Mouse (Mus musculus) kidney, embryonic 14.5 days (tissue): ENCODE measurements around the gene Mef2b. TPM values are rescaled to one million over a fixed set of nuclear protein-coding genes. Genes with fewer than 3 reads are reported as not detected.

Experiments used
- ATAC-seq: fragments of 200-750 bp; cut with Nextera tagmentation; 2 replicates; pipeline ENCODE4 v1.8.0; 2017; ENCODE audit warnings: moderate number of reproducible peaks, mild to moderate bottlenecking, moderate TSS enrichment, moderate library complexity; ENCODE audit not compliant: low FRiP score, low TSS enrichment
- H3K27ac ChIP-seq: fragments of 300-500 bp; sonication (generic); 2 replicates; pipeline ENCODE4 v1.5.1; 2014; ENCODE audit warnings: low read depth, mild to moderate bottlenecking, low read length, moderate library complexity, mixed read lengths
- H3K27me3 ChIP-seq: fragments of 300-500 bp; sonication (generic); 2 replicates; pipeline ENCODE4 v1.6.1; 2014; ENCODE audit warnings: mild to moderate bottlenecking, low read length; ENCODE audit not compliant: control insufficient read depth, insufficient read depth
- H3K36me3 ChIP-seq: fragments of 300-500 bp; sonication (generic); 2 replicates; pipeline ENCODE4 v1.6.1; 2014; ENCODE audit warnings: low read length, mixed read lengths; ENCODE audit not compliant: control insufficient read depth, insufficient read depth
- H3K4me1 ChIP-seq: fragments of 300-500 bp; sonication (generic); 2 replicates; pipeline ENCODE4 v1.6.1; 2014; ENCODE audit warnings: low read length, mixed read lengths; ENCODE audit not compliant: control insufficient read depth, insufficient read depth
- H3K4me2 ChIP-seq: fragments of 300-500 bp; sonication (generic); replicated peaks from 2 replicates; pipeline ENCODE4 v1.6.1; 2014; ENCODE audit warnings: low read depth, mild to moderate bottlenecking, low read length
- H3K4me3 ChIP-seq: fragments of 300-500 bp; sonication (generic); 2 replicates; pipeline ENCODE4 v1.5.1; 2014; ENCODE audit warnings: mild to moderate bottlenecking, low read length
- H3K9ac ChIP-seq: fragments of 300-500 bp; sonication (generic); 2 replicates; pipeline ENCODE4 v1.6.1; 2014; ENCODE audit warnings: low read depth, mild to moderate bottlenecking, low read length, moderate library complexity
- H3K9me3 ChIP-seq: fragments of 300-500 bp; sonication (generic); 2 replicates; pipeline ENCODE4 v1.6.1; 2016; ENCODE audit warnings: low read length; ENCODE audit not compliant: control insufficient read depth
- WGBS: fragments of 180-500 bp; shearing (Covaris S2); extraction: QIAGEN DNeasy Blood & Tissue Kit; methylation state at CpG from one replicate; pipeline ENCODE4 v1.1.7; 2014; 5-methylcytosine and 5-hydroxymethylcytosine counted together
- polyA plus RNA-seq: library from polyadenylated mRNA; unstranded; fragments of >200 nt; fragmentation: Nextera tagmentation; extraction: Ambion mirVana; gene quantifications from 2 replicates; pipeline ENCODE4 v1.2.1, GENCODE M21; 2014

Mef2b gene
- polyA plus RNA-seq, 1 experiment from 2014 or later: 0.97 TPM

- H3K36me3 ChIP-seq: no peaks in the 10 kb centered on the region
- H3K9me3 ChIP-seq: no peaks in the 10 kb centered on the region
- peak overlapping the region; percentile 16; the same call in 1 of the 2 replicates for H3K4me3 ChIP-seq
- peak; percentile 91 for ATAC-seq
- no peak overlapping the region for H3K27ac ChIP-seq
- 0 out of 2 replicates have a peak overlapping the region, but pooled peaks have one; percentile 8 for H3K9ac ChIP-seq
- H3K4me1 ChIP-seq: no peaks in the 10 kb centered on the region
- peak overlapping the region; percentile 41 for H3K4me2 ChIP-seq
- WGBS: 2% methylated on average over 21 of the region's 21 CpGs
- H3K27me3 ChIP-seq: no peaks in the 10 kb centered on the region; the same call in 1 of the 2 replicates
These were observed 27.1 kb downstream of the Mef2b start for GRCm38 (mm10) chr8:70166504-70167110.

GRCm38 (mm10) chr8:70170116-70170515 is 30.6 kb downstream of the Mef2b start:
- no peak overlapping the region for H3K27ac ChIP-seq
- H3K4me2 ChIP-seq: no peak overlapping the region
- H3K9ac ChIP-seq: no peak overlapping the region
- 0 out of 2 replicates have a peak, but pooled peaks cover 3% of the 10 kb centered on the region for H3K36me3 ChIP-seq
- no peak for ATAC-seq
- 82% methylated on average over 3 of the region's 3 CpGs for WGBS
- no peaks in the 10 kb centered on the region for H3K9me3 ChIP-seq
- H3K4me1 ChIP-seq: peaks cover 6% of the 10 kb centered on the region; the same call in 1 of the 2 replicates
- no peaks in the 10 kb centered on the region; the same call in 1 of the 2 replicates for H3K27me3 ChIP-seq
- no peak overlapping the region for H3K4me3 ChIP-seq

DNA sequence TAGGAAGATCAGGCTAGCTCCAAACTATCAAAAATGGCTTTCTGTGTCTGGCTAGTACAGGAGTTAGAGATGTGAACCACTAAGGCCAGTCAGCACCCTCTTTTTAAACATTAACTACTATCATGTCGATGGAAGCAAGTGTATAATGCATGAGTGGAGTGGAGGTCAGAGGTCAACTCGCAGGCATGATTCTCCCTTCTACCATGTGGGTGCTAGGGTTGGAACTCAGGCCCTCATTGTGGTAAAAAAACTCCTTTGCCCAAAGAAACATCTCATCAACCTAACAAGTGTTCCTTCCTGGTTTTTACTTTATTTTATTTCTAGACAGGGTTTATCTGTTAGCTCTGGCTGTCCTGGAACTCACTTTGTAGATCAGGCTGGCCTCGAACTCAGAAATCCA is 31.2 kb downstream of the Mef2b start:
- Histone ChIP-seq H3K27ac (no peak overlapping the region), H3K9ac (no peak overlapping the region), H3K4me3 (no peak overlapping the region), H3K27me3 (no peaks in the 10 kb centered on the region; the same call in 1 of the 2 replicates), H3K36me3 (peaks cover 3% of the 10 kb centered on the region; the same call in 1 of the 2 replicates), H3K9me3 (no peaks in the 10 kb centered on the region), H3K4me2 (no peak overlapping the region), H3K4me1 (peaks cover 6% of the 10 kb centered on the region; the same call in 1 of the 2 replicates)
- ATAC-seq: no peak
- 70% methylated on average over 3 of the region's 3 CpGs for WGBS

DNA sequence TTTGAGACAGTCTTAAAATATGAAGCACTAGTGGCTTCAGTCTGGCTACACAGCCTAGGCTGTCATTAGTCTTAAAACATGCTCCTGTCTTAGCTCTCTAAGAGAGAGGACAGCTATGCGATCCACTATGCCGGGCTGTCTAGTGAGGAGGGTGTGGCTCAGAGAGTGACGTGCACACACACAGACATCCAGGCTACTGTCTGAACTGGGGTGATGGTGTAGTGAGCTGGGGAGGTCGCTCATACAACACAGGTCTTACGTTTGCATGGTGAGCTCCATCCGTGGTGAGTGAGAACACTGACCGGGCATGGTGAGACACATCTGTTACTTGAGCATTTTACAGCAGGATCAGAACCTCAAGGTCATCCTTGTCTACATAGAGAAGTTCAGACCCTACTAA is 31.7 kb downstream of the Mef2b start:
- no peak overlapping the region for H3K4me2 ChIP-seq
- H3K27me3 ChIP-seq: no peaks in the 10 kb centered on the region; the same call in 1 of the 2 replicates
- no peak for ATAC-seq
- H3K4me1 ChIP-seq: peaks cover 6% of the 10 kb centered on the region; the same call in 1 of the 2 replicates
- no peak overlapping the region for H3K27ac ChIP-seq
- H3K4me3 ChIP-seq: no peak overlapping the region
- no peaks in the 10 kb centered on the region for H3K9me3 ChIP-seq
- WGBS: 79% methylated on average over 7 of the region's 7 CpGs
- peaks cover 3% of the 10 kb centered on the region; the same call in 1 of the 2 replicates for H3K36me3 ChIP-seq
- H3K9ac ChIP-seq: no peak overlapping the region

DNA sequence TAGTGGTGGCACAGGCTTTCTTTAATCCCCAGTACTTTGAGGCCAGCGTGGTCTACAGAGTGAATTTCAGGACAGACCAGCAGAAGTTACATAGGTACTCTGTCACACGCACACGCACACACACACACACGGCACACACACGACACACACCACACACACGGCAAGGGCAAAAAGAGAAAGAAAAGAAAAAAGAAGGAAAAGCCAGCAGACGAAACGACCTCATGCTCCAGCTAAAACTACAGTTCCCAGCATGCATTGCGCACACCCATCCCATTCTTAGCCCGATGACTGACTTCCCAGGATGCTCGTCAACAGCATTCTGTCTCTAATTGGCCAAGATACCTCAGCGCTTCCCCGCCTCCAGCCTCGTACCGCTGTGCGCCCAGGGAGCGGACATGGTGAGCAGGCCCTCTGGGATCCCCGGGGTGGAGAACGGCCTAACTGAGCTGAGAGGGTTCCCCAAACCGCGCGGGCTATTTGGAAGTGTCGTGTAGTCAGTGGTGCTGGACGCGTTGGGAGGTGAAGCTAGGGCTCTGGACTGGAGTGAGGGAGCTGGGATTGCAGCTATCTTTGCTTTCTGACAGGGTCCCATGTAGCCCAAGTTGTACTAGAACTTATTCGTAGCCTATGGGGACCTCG is 32.7 kb downstream of the Mef2b start, which contains the start of gene Tmem161a:
TSS of gene Tmem161a (plus strand) at position 314 of the 639 bp plus-strand sequence.
- no peaks in the 10 kb centered on the region; the same call in 1 of the 2 replicates for H3K27me3 ChIP-seq
- peak; percentile 97 for ATAC-seq
- peak within 1 kb of the TSS; percentile 67 for H3K4me3 ChIP-seq
- 2% methylated on average over 27 of the region's 27 CpGs for WGBS
- H3K27ac ChIP-seq: 0 out of 2 replicates have a peak within 1 kb of the TSS, but pooled peaks have one; percentile 1
- H3K9ac ChIP-seq: peak within 1 kb of the TSS; percentile 80
- peaks cover 6% of the 10 kb centered on the region; the same call in 1 of the 2 replicates for H3K4me1 ChIP-seq
- H3K4me2 ChIP-seq: peak within 1 kb of the TSS; percentile 50
- no peaks in the 10 kb centered on the region for H3K9me3 ChIP-seq
- peaks cover 8% of the 10 kb centered on the region; the same call in 1 of the 2 replicates for H3K36me3 ChIP-seq

DNA sequence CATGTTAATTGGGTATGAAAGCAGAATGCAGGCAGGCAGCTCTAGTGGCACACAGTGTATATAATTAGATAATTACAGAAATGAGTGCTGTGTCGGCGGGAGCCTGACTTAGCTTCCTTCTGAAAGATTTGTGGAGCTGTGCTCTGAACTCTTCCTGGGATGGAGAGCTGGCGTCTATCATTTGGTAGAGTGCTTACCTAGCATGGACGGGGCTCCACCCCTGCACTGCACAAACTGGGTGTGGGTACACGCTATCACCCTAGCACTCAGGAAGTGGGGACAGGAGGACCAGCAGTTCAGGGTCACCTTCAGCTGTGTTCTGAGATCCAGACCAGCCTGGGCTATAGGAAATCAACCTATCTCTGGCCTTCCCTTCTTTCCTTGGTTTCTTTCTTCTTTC is 33.8 kb downstream of the Mef2b start:
- H3K9me3 ChIP-seq: no peaks in the 10 kb centered on the region
- no peak overlapping the region; the same call in 1 of the 2 replicates for H3K4me3 ChIP-seq
- 80% methylated on average over 5 of the region's 5 CpGs for WGBS
- H3K27ac ChIP-seq: no peak overlapping the region
- peak overlapping the region; percentile 50; the same call in 1 of the 2 replicates for H3K4me2 ChIP-seq
- H3K27me3 ChIP-seq: no peaks in the 10 kb centered on the region
- no peak overlapping the region for H3K9ac ChIP-seq
- peaks cover 6% of the 10 kb centered on the region; the same call in 1 of the 2 replicates for H3K4me1 ChIP-seq
- ATAC-seq: no peak
- H3K36me3 ChIP-seq: peaks cover 16% of the 10 kb centered on the region; the same call in 1 of the 2 replicates

DNA sequence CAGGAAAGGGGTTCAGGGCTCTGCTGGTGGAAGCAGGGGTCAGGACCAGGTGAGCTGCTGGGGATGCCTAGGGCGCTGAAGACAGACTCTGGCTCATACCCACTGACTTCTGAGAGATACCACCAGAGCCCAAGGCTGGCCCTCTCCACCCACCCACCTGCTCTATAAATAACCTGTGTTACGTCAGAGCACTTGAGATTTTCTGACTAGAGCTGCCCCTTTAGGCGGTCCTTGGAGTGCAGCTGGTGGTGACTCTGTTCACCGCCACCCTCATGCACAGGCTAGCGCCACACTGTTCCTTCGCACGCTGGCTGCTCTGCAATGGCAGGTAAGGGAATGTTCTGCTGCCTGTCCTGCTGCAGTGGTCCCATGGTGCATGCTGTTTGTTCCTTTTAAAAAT is 34.6 kb downstream of the Mef2b start:
- 88% methylated on average over 7 of the region's 7 CpGs for WGBS
- ATAC-seq: no peak

DNA sequence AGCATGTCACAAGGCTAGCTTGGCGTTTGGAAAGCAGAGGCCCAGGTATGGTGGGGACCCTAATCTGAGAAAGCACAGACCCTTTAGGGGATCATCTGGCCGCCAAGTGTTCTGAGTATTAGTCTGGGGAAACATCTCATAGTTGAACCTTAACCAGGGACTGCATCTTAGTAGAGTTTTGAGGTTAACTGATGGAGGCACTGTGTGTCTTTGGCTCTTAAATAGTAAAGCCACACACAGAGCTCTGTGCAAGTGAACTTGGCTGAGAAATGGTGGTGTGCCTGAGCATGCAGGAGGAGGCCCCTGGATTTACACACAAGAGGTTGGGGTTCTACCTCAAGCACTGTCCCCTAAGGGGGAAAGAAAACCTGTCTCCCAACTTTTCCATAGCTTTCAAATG is 38.7 kb downstream of the Mef2b start:
- Histone ChIP-seq H3K4me1 (peaks cover 3% of the 10 kb centered on the region; the same call in 1 of the 2 replicates), H3K27ac (no peak overlapping the region), H3K36me3 (peaks cover 45% of the 10 kb centered on the region), H3K4me2 (no peak overlapping the region), H3K9me3 (no peaks in the 10 kb centered on the region), H3K9ac (no peak overlapping the region), H3K4me3 (no peak overlapping the region), H3K27me3 (no peaks in the 10 kb centered on the region)
- 90% methylated on average over 2 of the region's 2 CpGs for WGBS
- ATAC-seq: no peak

More for the DNA sequence above, 34.6 kb downstream of the Mef2b start:
- no peak overlapping the region for H3K4me2 ChIP-seq
- peaks cover 21% of the 10 kb centered on the region for H3K36me3 ChIP-seq
- H3K27me3 ChIP-seq: no peaks in the 10 kb centered on the region
- no peak overlapping the region for H3K27ac ChIP-seq
- no peak overlapping the region for H3K4me3 ChIP-seq
- H3K9ac ChIP-seq: no peak overlapping the region
- H3K9me3 ChIP-seq: no peaks in the 10 kb centered on the region
- peaks cover 6% of the 10 kb centered on the region; the same call in 1 of the 2 replicates for H3K4me1 ChIP-seq

- Histone ChIP-seq H3K4me2 (no peak overlapping the region), H3K36me3 (peaks cover 45% of the 10 kb centered on the region), H3K9me3 (no peaks in the 10 kb centered on the region), H3K27me3 (no peaks in the 10 kb centered on the region), H3K27ac (no peak overlapping the region), H3K4me3 (no peak overlapping the region), H3K9ac (no peak overlapping the region), H3K4me1 (no peaks in the 10 kb centered on the region)
- 94% methylated on average over 4 of the region's 4 CpGs for WGBS
- ATAC-seq: no peak
These were observed 39.6 kb downstream of the Mef2b start for GRCm38 (mm10) chr8:70179082-70179481.
